Mouse (Mus musculus): ENCODE data around the gene Gm614.

The Gm614 gene

GRCm38 (mm10) chrX:101263892-101264291 is at the start of gene Gm614:
Gene Gm614, minus strand, starts transcription at chrX:101263992.
- no peak for DNase-seq

- DNase-seq = no peak
Observed at GRCm38 (mm10) chrX:101309299-101309698, 45.5 kb upstream of the Gm614 start.

- DNase-seq = no peak
Observed at GRCm38 (mm10) chrX:101304646-101305045, 40.9 kb upstream of the Gm614 start.

- no peak for DNase-seq
Observed at GRCm38 (mm10) chrX:101301654-101302053, 37.9 kb upstream of the Gm614 start.

- no peak for DNase-seq
Observed at GRCm38 (mm10) chrX:101300427-101301030, 36.7 kb upstream of the Gm614 start.

GRCm38 (mm10) chrX:101299473-101300426 is 36.0 kb upstream of the Gm614 start:
- no peak for DNase-seq

GRCm38 (mm10) chrX:101299055-101299454 is 35.3 kb upstream of the Gm614 start, which contains the start of gene Nlgn3:
Gene Nlgn3, plus strand, starts transcription at chrX:101299168.
- DNase-seq = no peak

- DNase-seq = no peak
Observed at GRCm38 (mm10) chrX:101290111-101290510, 26.3 kb upstream of the Gm614 start.

- no peak for DNase-seq
Observed at GRCm38 (mm10) chrX:101289037-101289436, 25.2 kb upstream of the Gm614 start.

- no peak for DNase-seq
Observed at GRCm38 (mm10) chrX:101288432-101288831, 24.6 kb upstream of the Gm614 start.

- DNase-seq = no peak
Observed at GRCm38 (mm10) chrX:101287543-101287942, 23.8 kb upstream of the Gm614 start.

- DNase-seq = no peak
Observed at GRCm38 (mm10) chrX:101285953-101286670, 22.3 kb upstream of the Gm614 start.

- DNase-seq = peak; percentile 54 to 57
Observed at GRCm38 (mm10) chrX:101285534-101285933, 21.7 kb upstream of the Gm614 start.

GRCm38 (mm10) chrX:101282813-101283212 is 19.0 kb upstream of the Gm614 start:
- DNase-seq = no peak

- DNase-seq = peak; percentile 94 to 97
Observed at GRCm38 (mm10) chrX:101273875-101274738, 10.3 kb upstream of the Gm614 start, which contains the start of gene Med12. Gene Med12, plus strand, starts transcription at chrX:101274030.

GRCm38 (mm10) chrX:101273410-101273809 is 9.6 kb upstream of the Gm614 start:
- DNase-seq = no peak

GRCm38 (mm10) chrX:101268755-101269124 is 4.9 kb upstream of the Gm614 start, which contains the start of gene Gm20489:
Gene Gm20489, minus strand, starts transcription at chrX:101269023.
- no peak for DNase-seq

- DNase-seq = no peak
Observed at GRCm38 (mm10) chrX:101268025-101268754, 4.4 kb upstream of the Gm614 start, which contains the start of gene Il2rg. Gene Il2rg, minus strand, starts transcription at chrX:101268255.

GRCm38 (mm10) chrX:101266631-101267030 is 2.8 kb upstream of the Gm614 start:
- DNase-seq = no peak

GRCm38 (mm10) chrX:101260441-101261325 is 3.1 kb downstream of the Gm614 start:
- no peak for DNase-seq
